Mouse (Mus musculus): ENCODE data around the gene Lipt2. TPM values are rescaled to one million over a fixed set of nuclear protein-coding genes. Genes with fewer than 3 reads are reported as not detected.

The Lipt2 gene
- total RNA-seq, 1 experiment, result 6.2 TPM

GRCm38 (mm10) chr7:100182388-100182787 is 23.3 kb downstream of the Lipt2 start:
- Histone ChIP-seq H3K4me1 (ENCODE audit: control insufficient read depth in 2 of 2, insufficient read depth in 2 of 2, low read length in 2 of 2, poor library complexity in 1 of 2) (no peaks in the 10 kb centered on the region), H3K27ac (ENCODE audit: insufficient read depth, low read depth, low read length, poor library complexity, severe bottlenecking) (no peak overlapping the region), H3K9me3 (ENCODE audit: control insufficient read depth, insufficient read depth, low read depth, low read length) (no peaks in the 10 kb centered on the region), H3K4me3 (ENCODE audit: insufficient read depth in 1 of 2, low read depth in 1 of 2, low read length in 2 of 2, poor library complexity in 1 of 2, severe bottlenecking in 1 of 2) (no peak overlapping the region), H3K9ac (ENCODE audit: insufficient read depth, low read depth, low read length, poor library complexity, severe bottlenecking) (no peak overlapping the region), H3K36me3 (ENCODE audit: control insufficient read depth, insufficient read depth, low read length, poor library complexity, severe bottlenecking) (no peaks in the 10 kb centered on the region)
- no peak for DNase-seq (ENCODE audit: low read depth, low spot score)
- TF ChIP-seq ZNF384 (IDR thresholded peaks at IDR 0.05; ENCODE audit: low read depth, low read length), result no peak
- in situ Hi-C loops (cut with MboI; ENCODE audit: low sequenced_read_pairs in 2 of 2, unreplicated experiment in 2 of 2), result no loop called here

GRCm38 (mm10) chr7:100187601-100188000 is 28.5 kb downstream of the Lipt2 start:
- Histone ChIP-seq H3K27ac (ENCODE audit: insufficient read depth, low read depth, low read length, poor library complexity, severe bottlenecking) (no peak overlapping the region), H3K36me3 (ENCODE audit: control insufficient read depth, insufficient read depth, low read length, poor library complexity, severe bottlenecking) (no peaks in the 10 kb centered on the region), H3K9me3 (ENCODE audit: control insufficient read depth, insufficient read depth, low read depth, low read length) (no peaks in the 10 kb centered on the region), H3K9ac (ENCODE audit: insufficient read depth, low read depth, low read length, poor library complexity, severe bottlenecking) (no peak overlapping the region), H3K4me3 (ENCODE audit: insufficient read depth in 1 of 2, low read depth in 1 of 2, low read length in 2 of 2, poor library complexity in 1 of 2, severe bottlenecking in 1 of 2) (no peak overlapping the region), H3K4me1 (ENCODE audit: control insufficient read depth in 2 of 2, insufficient read depth in 2 of 2, low read length in 2 of 2, poor library complexity in 1 of 2) (no peaks in the 10 kb centered on the region; a peak in 1 of 4 replicates)
- TF ChIP-seq MAFK (IDR thresholded peaks at IDR 0.05; ENCODE audit: insufficient read depth, low read depth, low read length), result no peak
- 0 out of 2 replicates have a peak, but pooled peaks have one; percentile 26 for TF ChIP-seq ZC3H11A (IDR thresholded peaks at IDR 0.05; ENCODE audit: borderline replicate concordance, low read depth, low read length)
- in situ Hi-C loops (cut with MboI; ENCODE audit: low sequenced_read_pairs in 2 of 2, unreplicated experiment in 2 of 2), result no loop called here
- DNase-seq (ENCODE audit: low read depth, low spot score), result peak; percentile 21

- no peak for DNase-seq (ENCODE audit: low read depth, low spot score)
- Histone ChIP-seq H3K27ac (ENCODE audit: insufficient read depth, low read depth, low read length, poor library complexity, severe bottlenecking) (no peak overlapping the region), H3K36me3 (ENCODE audit: control insufficient read depth, insufficient read depth, low read length, poor library complexity, severe bottlenecking) (no peaks in the 10 kb centered on the region), H3K9ac (ENCODE audit: insufficient read depth, low read depth, low read length, poor library complexity, severe bottlenecking) (no peak overlapping the region), H3K4me3 (ENCODE audit: insufficient read depth in 1 of 2, low read depth in 1 of 2, low read length in 2 of 2, poor library complexity in 1 of 2, severe bottlenecking in 1 of 2) (no peak overlapping the region), H3K9me3 (ENCODE audit: control insufficient read depth, insufficient read depth, low read depth, low read length) (no peaks in the 10 kb centered on the region), H3K4me1 (ENCODE audit: control insufficient read depth in 2 of 2, insufficient read depth in 2 of 2, low read length in 2 of 2, poor library complexity in 1 of 2) (no peaks in the 10 kb centered on the region; a peak in 1 of 4 replicates)
- TF ChIP-seq MAFK (IDR thresholded peaks at IDR 0.05; ENCODE audit: insufficient read depth, low read depth, low read length), result no peak
- TF ChIP-seq ZC3H11A (IDR thresholded peaks at IDR 0.05; ENCODE audit: borderline replicate concordance, low read depth, low read length), result no peak
- no peak for TF ChIP-seq CHD2 (IDR thresholded peaks at IDR 0.05; ENCODE audit: low read depth, low read length)
- TF ChIP-seq ZNF384 (IDR thresholded peaks at IDR 0.05; ENCODE audit: low read depth, low read length), result no peak
- no peak for TF ChIP-seq HCFC1 (IDR thresholded peaks at IDR 0.05; ENCODE audit: borderline replicate concordance, insufficient read depth, low read length)
- in situ Hi-C loops (cut with MboI; ENCODE audit: low sequenced_read_pairs in 2 of 2, unreplicated experiment in 2 of 2), result no loop called here
Observed at GRCm38 (mm10) chr7:100190167-100190566, 31.1 kb downstream of the Lipt2 start.

GRCm38 (mm10) chr7:100190778-100191177 is 31.7 kb downstream of the Lipt2 start:
- Histone ChIP-seq H3K4me3 (ENCODE audit: insufficient read depth in 1 of 2, low read depth in 1 of 2, low read length in 2 of 2, poor library complexity in 1 of 2, severe bottlenecking in 1 of 2) (no peak overlapping the region), H3K4me1 (ENCODE audit: control insufficient read depth in 2 of 2, insufficient read depth in 2 of 2, low read length in 2 of 2, poor library complexity in 1 of 2) (no peaks in the 10 kb centered on the region; a peak in 1 of 4 replicates), H3K27ac (ENCODE audit: insufficient read depth, low read depth, low read length, poor library complexity, severe bottlenecking) (no peak overlapping the region), H3K9me3 (ENCODE audit: control insufficient read depth, insufficient read depth, low read depth, low read length) (no peaks in the 10 kb centered on the region), H3K9ac (ENCODE audit: insufficient read depth, low read depth, low read length, poor library complexity, severe bottlenecking) (no peak overlapping the region), H3K36me3 (ENCODE audit: control insufficient read depth, insufficient read depth, low read length, poor library complexity, severe bottlenecking) (no peaks in the 10 kb centered on the region)
- in situ Hi-C loops (cut with MboI; ENCODE audit: low sequenced_read_pairs in 2 of 2, unreplicated experiment in 2 of 2), result no loop called here
- TF ChIP-seq HCFC1 (IDR thresholded peaks at IDR 0.05; ENCODE audit: borderline replicate concordance, insufficient read depth, low read length), result no peak
- TF ChIP-seq ZC3H11A (IDR thresholded peaks at IDR 0.05; ENCODE audit: borderline replicate concordance, low read depth, low read length), result no peak
- TF ChIP-seq ZNF384 (IDR thresholded peaks at IDR 0.05; ENCODE audit: low read depth, low read length), result no peak
- TF ChIP-seq CHD2 (IDR thresholded peaks at IDR 0.05; ENCODE audit: low read depth, low read length), result no peak
- TF ChIP-seq MAFK (IDR thresholded peaks at IDR 0.05; ENCODE audit: insufficient read depth, low read depth, low read length), result no peak
- DNase-seq (ENCODE audit: low read depth, low spot score), result peak; percentile 31

- TF ChIP-seq ZNF384 (IDR thresholded peaks at IDR 0.05; ENCODE audit: low read depth, low read length) (no peak), MAFK (IDR thresholded peaks at IDR 0.05; ENCODE audit: insufficient read depth, low read depth, low read length) (no peak), CHD2 (IDR thresholded peaks at IDR 0.05; ENCODE audit: low read depth, low read length) (no peak)
- H3K4me1 ChIP-seq (ENCODE audit: control insufficient read depth in 2 of 2, insufficient read depth in 2 of 2, low read length in 2 of 2, poor library complexity in 1 of 2), result no peaks in the 10 kb centered on the region
- H3K27ac ChIP-seq (ENCODE audit: insufficient read depth, low read depth, low read length, poor library complexity, severe bottlenecking), result no peak overlapping the region
- H3K36me3 ChIP-seq (ENCODE audit: control insufficient read depth, insufficient read depth, low read length, poor library complexity, severe bottlenecking), result no peaks in the 10 kb centered on the region
- no peaks in the 10 kb centered on the region for H3K9me3 ChIP-seq (ENCODE audit: control insufficient read depth, insufficient read depth, low read depth, low read length)
- H3K4me3 ChIP-seq (ENCODE audit: insufficient read depth in 1 of 2, low read depth in 1 of 2, low read length in 2 of 2, poor library complexity in 1 of 2, severe bottlenecking in 1 of 2), result no peak overlapping the region
- H3K9ac ChIP-seq (ENCODE audit: insufficient read depth, low read depth, low read length, poor library complexity, severe bottlenecking), result no peak overlapping the region
- DNase-seq (ENCODE audit: low read depth, low spot score), result no peak
- in situ Hi-C loops (cut with MboI; ENCODE audit: low sequenced_read_pairs in 2 of 2, unreplicated experiment in 2 of 2), result no loop called here
Observed at GRCm38 (mm10) chr7:100201191-100201590, 42.1 kb downstream of the Lipt2 start.

Measured in ES-E14 (cell line).